Mouse (Mus musculus): ENCODE results near the gene Atxn7l1. TPM values are rescaled to one million over a fixed set of nuclear protein-coding genes. Genes with fewer than 3 reads are reported as not detected.

Gene Atxn7l1
- polyA plus RNA-seq, 1 experiment from 2014 or later = 22.1 TPM

GRCm38 (mm10) chr12:33190133-33190532, 42.6 kb downstream of the Atxn7l1 start:
- no peaks in the 10 kb centered on the region for H3K36me3 ChIP-seq
- H3K27ac ChIP-seq (replicated peaks) = no peak overlapping the region
- no peaks in the 10 kb centered on the region for H3K27me3 ChIP-seq
- no peak overlapping the region for H3K4me2 ChIP-seq
- no peak overlapping the region for H3K4me3 ChIP-seq
- 91% methylated on average over 7 of the region's 7 CpGs for WGBS
- no peak overlapping the region for H3K9ac ChIP-seq
- peaks cover 25% of the 10 kb centered on the region for H3K4me1 ChIP-seq (replicated peaks)
- no peak for ATAC-seq (ENCODE audit: low read depth)
- H3K9me3 ChIP-seq = no peaks in the 10 kb centered on the region

GRCm38 (mm10) chr12:33190633-33191032, 43.1 kb downstream of the Atxn7l1 start:
- ATAC-seq (ENCODE audit: low read depth) = no peak
- H3K27ac ChIP-seq (replicated peaks) = no peak overlapping the region
- no peak overlapping the region for H3K4me2 ChIP-seq
- WGBS = 63% methylated on average over 6 of the region's 6 CpGs
- no peak overlapping the region for H3K4me3 ChIP-seq
- H3K27me3 ChIP-seq = no peaks in the 10 kb centered on the region
- no peak overlapping the region for H3K9ac ChIP-seq
- no peaks in the 10 kb centered on the region for H3K36me3 ChIP-seq
- peaks cover 26% of the 10 kb centered on the region for H3K4me1 ChIP-seq (replicated peaks)
- no peaks in the 10 kb centered on the region for H3K9me3 ChIP-seq

- ATAC-seq (ENCODE audit: low read depth) = peak; percentile 44
Measured at GRCm38 (mm10) chr12:33193408-33193901, 46.0 kb downstream of the Atxn7l1 start.

GRCm38 (mm10) chr12:33195175-33195574, 47.7 kb downstream of the Atxn7l1 start:
- peaks cover 43% of the 10 kb centered on the region for H3K4me1 ChIP-seq (replicated peaks)
- H3K4me3 ChIP-seq = no peak overlapping the region
- H3K9ac ChIP-seq = no peak overlapping the region
- ATAC-seq (ENCODE audit: low read depth) = no peak
- no peaks in the 10 kb centered on the region for H3K36me3 ChIP-seq
- no peak overlapping the region for H3K27ac ChIP-seq (replicated peaks)
- 0 out of 2 replicates have a peak, but pooled peaks cover 11% of the 10 kb centered on the region for H3K27me3 ChIP-seq
- H3K9me3 ChIP-seq = no peaks in the 10 kb centered on the region; the same call in 1 of the 2 replicates
- WGBS = 17% methylated on average over 8 of the region's 8 CpGs
- no peak overlapping the region for H3K4me2 ChIP-seq

More at GRCm38 (mm10) chr12:33193408-33193901, 46.0 kb downstream of the Atxn7l1 start:
- no peak overlapping the region for H3K9ac ChIP-seq
- H3K4me3 ChIP-seq = no peak overlapping the region
- H3K36me3 ChIP-seq = no peaks in the 10 kb centered on the region
- peaks cover 42% of the 10 kb centered on the region for H3K4me1 ChIP-seq (replicated peaks)
- WGBS = 23% methylated on average over 11 of the region's 11 CpGs
- 0 out of 2 replicates have a peak, but pooled peaks cover 3% of the 10 kb centered on the region for H3K27me3 ChIP-seq
- H3K4me2 ChIP-seq = no peak overlapping the region
- H3K9me3 ChIP-seq = no peaks in the 10 kb centered on the region; the same call in 1 of the 2 replicates
- no peak overlapping the region for H3K27ac ChIP-seq (replicated peaks)

GRCm38 (mm10) chr12:33197287-33197686, 49.8 kb downstream of the Atxn7l1 start:
- 14% methylated on average over 6 of the region's 6 CpGs for WGBS
- Histone ChIP-seq H3K9ac (no peak overlapping the region), H3K27me3 (0 out of 2 replicates have a peak, but pooled peaks cover 11% of the 10 kb centered on the region), H3K27ac (replicated peaks) (no peak overlapping the region), H3K9me3 (no peaks in the 10 kb centered on the region; the same call in 1 of the 2 replicates), H3K36me3 (no peaks in the 10 kb centered on the region), H3K4me1 (replicated peaks) (peaks cover 51% of the 10 kb centered on the region), H3K4me3 (no peak overlapping the region), H3K4me2 (no peak overlapping the region)
- peak; percentile 67 for ATAC-seq (ENCODE audit: low read depth)

- peaks cover 54% of the 10 kb centered on the region for H3K4me1 ChIP-seq (replicated peaks)
- H3K9me3 ChIP-seq = no peaks in the 10 kb centered on the region; the same call in 1 of the 2 replicates
- no peaks in the 10 kb centered on the region for H3K36me3 ChIP-seq
- H3K4me2 ChIP-seq = no peak overlapping the region
- H3K27ac ChIP-seq (replicated peaks) = no peak overlapping the region
- peak; percentile 34; the same call in 1 of the 2 replicates for ATAC-seq (ENCODE audit: low read depth)
- no peak overlapping the region for H3K4me3 ChIP-seq
- H3K9ac ChIP-seq = no peak overlapping the region
- WGBS = 42% methylated on average over 6 of the region's 6 CpGs
- H3K27me3 ChIP-seq = 0 out of 2 replicates have a peak, but pooled peaks cover 11% of the 10 kb centered on the region
Measured at GRCm38 (mm10) chr12:33197746-33198145, 50.3 kb downstream of the Atxn7l1 start.

- Histone ChIP-seq H3K4me2 (no peak overlapping the region), H3K9me3 (no peaks in the 10 kb centered on the region; the same call in 1 of the 2 replicates), H3K9ac (no peak overlapping the region), H3K36me3 (no peaks in the 10 kb centered on the region), H3K4me3 (no peak overlapping the region), H3K27ac (replicated peaks) (no peak overlapping the region), H3K27me3 (0 out of 2 replicates have a peak, but pooled peaks cover 11% of the 10 kb centered on the region), H3K4me1 (replicated peaks) (peaks cover 35% of the 10 kb centered on the region)
- no peak for ATAC-seq (ENCODE audit: low read depth)
- WGBS = 85% methylated on average over 6 of the region's 6 CpGs
Measured at GRCm38 (mm10) chr12:33201068-33201467, 53.6 kb downstream of the Atxn7l1 start.

- no peak for ATAC-seq (ENCODE audit: low read depth)
- Histone ChIP-seq H3K9me3 (no peaks in the 10 kb centered on the region; the same call in 1 of the 2 replicates), H3K9ac (no peak overlapping the region), H3K4me2 (no peak overlapping the region), H3K27me3 (0 out of 2 replicates have a peak, but pooled peaks cover 11% of the 10 kb centered on the region), H3K36me3 (no peaks in the 10 kb centered on the region), H3K27ac (replicated peaks) (no peak overlapping the region), H3K4me1 (replicated peaks) (peaks cover 41% of the 10 kb centered on the region), H3K4me3 (no peak overlapping the region)
- 68% methylated on average over 7 of the region's 7 CpGs for WGBS
Measured at GRCm38 (mm10) chr12:33201491-33202210, 54.2 kb downstream of the Atxn7l1 start.

- Histone ChIP-seq H3K9ac (no peak overlapping the region), H3K4me2 (no peak overlapping the region), H3K27me3 (no peaks in the 10 kb centered on the region), H3K4me3 (no peak overlapping the region), H3K4me1 (replicated peaks) (peaks cover 25% of the 10 kb centered on the region), H3K27ac (replicated peaks) (no peak overlapping the region), H3K36me3 (no peaks in the 10 kb centered on the region; the same call in 1 of the 2 replicates), H3K9me3 (no peaks in the 10 kb centered on the region)
- 92% methylated on average over 4 of the region's 4 CpGs for WGBS
- ATAC-seq (ENCODE audit: low read depth) = no peak
Measured at GRCm38 (mm10) chr12:33205255-33205654, 57.8 kb downstream of the Atxn7l1 start.

GRCm38 (mm10) chr12:33206300-33206699, 58.8 kb downstream of the Atxn7l1 start:
- H3K36me3 ChIP-seq = no peaks in the 10 kb centered on the region; the same call in 1 of the 2 replicates
- H3K4me2 ChIP-seq = no peak overlapping the region
- H3K27me3 ChIP-seq = no peaks in the 10 kb centered on the region
- H3K9me3 ChIP-seq = no peaks in the 10 kb centered on the region
- 83% methylated on average over 6 of the region's 6 CpGs for WGBS
- no peak overlapping the region for H3K9ac ChIP-seq
- no peak overlapping the region for H3K4me3 ChIP-seq
- ATAC-seq (ENCODE audit: low read depth) = no peak
- no peak overlapping the region for H3K27ac ChIP-seq (replicated peaks)
- peaks cover 22% of the 10 kb centered on the region for H3K4me1 ChIP-seq (replicated peaks)

- Histone ChIP-seq H3K4me2 (no peak overlapping the region), H3K4me3 (no peak overlapping the region), H3K4me1 (replicated peaks) (peaks cover 21% of the 10 kb centered on the region), H3K27me3 (no peaks in the 10 kb centered on the region), H3K9me3 (no peaks in the 10 kb centered on the region), H3K36me3 (no peaks in the 10 kb centered on the region; the same call in 1 of the 2 replicates), H3K27ac (replicated peaks) (no peak overlapping the region), H3K9ac (no peak overlapping the region)
- 69% methylated on average over 4 of the region's 4 CpGs for WGBS
- ATAC-seq (ENCODE audit: low read depth) = no peak
Measured at GRCm38 (mm10) chr12:33210856-33211255, 63.4 kb downstream of the Atxn7l1 start.

GRCm38 (mm10) chr12:33218215-33218859, 70.8 kb downstream of the Atxn7l1 start:
- 58% methylated on average over 9 of the region's 9 CpGs for WGBS
- no peak overlapping the region for H3K9ac ChIP-seq
- no peak overlapping the region for H3K4me3 ChIP-seq
- no peak overlapping the region for H3K27ac ChIP-seq (replicated peaks)
- no peak for ATAC-seq (ENCODE audit: low read depth)
- peaks cover 65% of the 10 kb centered on the region for H3K4me1 ChIP-seq (replicated peaks)
- no peaks in the 10 kb centered on the region for H3K36me3 ChIP-seq
- H3K9me3 ChIP-seq = no peaks in the 10 kb centered on the region
- H3K4me2 ChIP-seq = no peak overlapping the region
- H3K27me3 ChIP-seq = no peaks in the 10 kb centered on the region
